Mouse (Mus musculus) neural tube, embryonic 12.5 days (tissue): ENCODE results near the gene Fxr2. TPM values are rescaled to one million over a fixed set of nuclear protein-coding genes. Genes with fewer than 3 reads are reported as not detected.

Experiments used
- ATAC-seq: fragments of 200-750 bp; cut with Nextera tagmentation; 2 replicates; pipeline ENCODE4 v1.8.0; 2017; ENCODE audit warnings: low read depth, mild to moderate bottlenecking, moderate TSS enrichment, moderate library complexity; ENCODE audit not compliant: low FRiP score
- H3K27ac ChIP-seq: fragments of 300-500 bp; sonication (generic); 2 replicates; pipeline ENCODE4 v1.5.1; 2016
- H3K27me3 ChIP-seq: fragments of 300-500 bp; sonication (generic); replicated peaks from 2 replicates; pipeline ENCODE4 v1.6.1; 2016; ENCODE audit warnings: mild to moderate bottlenecking
- H3K36me3 ChIP-seq: fragments of 300-500 bp; sonication (generic); 2 replicates; pipeline ENCODE4 v1.6.1; 2016; ENCODE audit warnings: mild to moderate bottlenecking
- H3K4me1 ChIP-seq: fragments of 300-500 bp; sonication (generic); 2 replicates; pipeline ENCODE4 v1.6.1; 2016
- H3K4me2 ChIP-seq: fragments of 300-500 bp; sonication (generic); replicated peaks from 2 replicates; pipeline ENCODE4 v1.6.1; 2016; ENCODE audit warnings: mild to moderate bottlenecking
- H3K4me3 ChIP-seq: fragments of 300-500 bp; sonication (generic); 2 replicates; pipeline ENCODE4 v1.5.1; 2016
- H3K9ac ChIP-seq: fragments of 300-500 bp; sonication (generic); 2 replicates; pipeline ENCODE4 v1.6.1; 2016; ENCODE audit warnings: mild to moderate bottlenecking
- H3K9me3 ChIP-seq: fragments of 300-500 bp; sonication (generic); 2 replicates; pipeline ENCODE4 v1.6.1; 2016; ENCODE audit warnings: mild to moderate bottlenecking
- WGBS: fragments of 180-500 bp; shearing (Covaris S2); methylation state at CpG from one replicate; pipeline ENCODE4 v1.1.7; 2016; 5-methylcytosine and 5-hydroxymethylcytosine counted together
- polyA plus RNA-seq: library from polyadenylated mRNA; unstranded; fragments of >200 nt; fragmentation: Nextera tagmentation; extraction: Ambion mirVana; gene quantifications from 2 replicates; pipeline ENCODE4 v1.2.1, GENCODE M21; 2016

Gene Fxr2
- polyA plus RNA-seq, 1 experiment from 2014 or later, result 71.5 TPM

- 1% methylated on average over 49 of the region's 50 CpGs for WGBS
- peak overlapping the region; percentile 95 for H3K27ac ChIP-seq
- no peaks in the 10 kb centered on the region for H3K9me3 ChIP-seq
- H3K27me3 ChIP-seq, result no peaks in the 10 kb centered on the region
- H3K4me2 ChIP-seq, result peak overlapping the region; percentile 75
- ATAC-seq, result peak; percentile 56
- H3K9ac ChIP-seq, result peak overlapping the region; percentile 91
- peaks cover 6% of the 10 kb centered on the region; the same call in 1 of the 2 replicates for H3K36me3 ChIP-seq
- H3K4me1 ChIP-seq, result peaks cover 28% of the 10 kb centered on the region
- peak overlapping the region; percentile 89 for H3K4me3 ChIP-seq
Observed at GRCm38 (mm10) chr11:69633128-69633866, 507 bp downstream of the Fxr2 start.

GRCm38 (mm10) chr11:69635471-69635870 is 2.7 kb downstream of the Fxr2 start:
- H3K27me3 ChIP-seq, result no peaks in the 10 kb centered on the region
- no peak overlapping the region for H3K27ac ChIP-seq
- H3K9ac ChIP-seq, result no peak overlapping the region
- WGBS, result 93% methylated on average over 3 of the region's 3 CpGs
- no peak overlapping the region for H3K4me3 ChIP-seq
- no peak for ATAC-seq
- peak overlapping the region; percentile 75 for H3K4me2 ChIP-seq
- H3K9me3 ChIP-seq, result no peaks in the 10 kb centered on the region
- peaks cover 28% of the 10 kb centered on the region for H3K4me1 ChIP-seq
- H3K36me3 ChIP-seq, result peaks cover 22% of the 10 kb centered on the region

- Histone ChIP-seq H3K4me2 (no peak overlapping the region), H3K4me3 (no peak overlapping the region), H3K36me3 (peaks cover 88% of the 10 kb centered on the region), H3K27me3 (no peaks in the 10 kb centered on the region), H3K27ac (no peak overlapping the region), H3K9me3 (no peaks in the 10 kb centered on the region), H3K4me1 (no peaks in the 10 kb centered on the region), H3K9ac (no peak overlapping the region)
- WGBS, result 97% methylated on average over 5 of the region's 5 CpGs
- ATAC-seq, result no peak
Observed at GRCm38 (mm10) chr11:69645860-69646259, 13.1 kb downstream of the Fxr2 start.

GRCm38 (mm10) chr11:69653399-69653798 is 20.6 kb downstream of the Fxr2 start:
- 89% methylated on average over 5 of the region's 5 CpGs for WGBS
- Histone ChIP-seq H3K4me1 (peaks cover 11% of the 10 kb centered on the region), H3K9me3 (no peaks in the 10 kb centered on the region), H3K9ac (no peak overlapping the region), H3K36me3 (peaks cover 85% of the 10 kb centered on the region), H3K27ac (no peak overlapping the region), H3K27me3 (no peaks in the 10 kb centered on the region), H3K4me2 (no peak overlapping the region), H3K4me3 (no peak overlapping the region)
- no peak for ATAC-seq

- Histone ChIP-seq H3K9me3 (no peaks in the 10 kb centered on the region), H3K36me3 (peaks cover 79% of the 10 kb centered on the region), H3K27ac (no peak overlapping the region), H3K4me1 (peaks cover 11% of the 10 kb centered on the region), H3K4me3 (no peak overlapping the region), H3K27me3 (no peaks in the 10 kb centered on the region), H3K4me2 (no peak overlapping the region), H3K9ac (no peak overlapping the region)
- whole genome bisulfite sequencing, result 50% methylated on average over 9 of the region's 9 CpGs
- no peak for ATAC-seq
Observed at GRCm38 (mm10) chr11:69654760-69655159, 22.0 kb downstream of the Fxr2 start.

GRCm38 (mm10) chr11:69655264-69656064 is 22.7 kb downstream of the Fxr2 start, which contains the start of gene Sox15:
TSS of gene Sox15 (plus strand) at chr11:69655314.
- H3K4me3 ChIP-seq, result no peak within 1 kb of the TSS
- H3K9me3 ChIP-seq, result no peaks in the 10 kb centered on the region
- H3K36me3 ChIP-seq, result peaks cover 72% of the 10 kb centered on the region
- peak within 1 kb of the TSS; percentile 27 for H3K4me2 ChIP-seq
- no peaks in the 10 kb centered on the region for H3K27me3 ChIP-seq
- H3K4me1 ChIP-seq, result peaks cover 11% of the 10 kb centered on the region
- 0 out of 2 replicates have a peak within 1 kb of the TSS, but pooled peaks have one; percentile 26 for H3K9ac ChIP-seq
- no peak within 1 kb of the TSS for H3K27ac ChIP-seq
- ATAC-seq, result peak; percentile 63
- WGBS, result 24% methylated on average over 34 of the region's 34 CpGs

GRCm38 (mm10) chr11:69656065-69656455 is 23.3 kb downstream of the Fxr2 start:
- Histone ChIP-seq H3K4me3 (no peak overlapping the region), H3K9ac (no peak overlapping the region), H3K27ac (no peak overlapping the region), H3K36me3 (peaks cover 66% of the 10 kb centered on the region), H3K4me1 (peaks cover 14% of the 10 kb centered on the region), H3K4me2 (no peak overlapping the region), H3K9me3 (no peaks in the 10 kb centered on the region), H3K27me3 (no peaks in the 10 kb centered on the region)
- WGBS, result 86% methylated on average over 5 of the region's 5 CpGs
- no peak for ATAC-seq

GRCm38 (mm10) chr11:69656617-69657461 is 24.0 kb downstream of the Fxr2 start:
- Histone ChIP-seq H3K4me3 (no peak overlapping the region), H3K27me3 (no peaks in the 10 kb centered on the region), H3K9ac (no peak overlapping the region), H3K4me1 (peaks cover 22% of the 10 kb centered on the region), H3K36me3 (peaks cover 58% of the 10 kb centered on the region), H3K9me3 (no peaks in the 10 kb centered on the region), H3K4me2 (no peak overlapping the region), H3K27ac (no peak overlapping the region)
- 82% methylated on average over 10 of the region's 10 CpGs for WGBS
- no peak for ATAC-seq

- Histone ChIP-seq H3K36me3 (peaks cover 52% of the 10 kb centered on the region), H3K27ac (no peak overlapping the region), H3K4me2 (no peak overlapping the region), H3K9me3 (no peaks in the 10 kb centered on the region), H3K4me3 (no peak overlapping the region), H3K9ac (no peak overlapping the region), H3K27me3 (no peaks in the 10 kb centered on the region), H3K4me1 (peaks cover 24% of the 10 kb centered on the region)
- WGBS, result 83% methylated on average over 15 of the region's 15 CpGs
- ATAC-seq, result no peak
Observed at GRCm38 (mm10) chr11:69657462-69657881, 24.7 kb downstream of the Fxr2 start.

GRCm38 (mm10) chr11:69661221-69661881 is 28.6 kb downstream of the Fxr2 start:
- Histone ChIP-seq H3K4me3 (peak overlapping the region; percentile 51), H3K4me1 (peaks cover 20% of the 10 kb centered on the region), H3K4me2 (peak overlapping the region; percentile 65), H3K27me3 (no peaks in the 10 kb centered on the region), H3K36me3 (peaks cover 55% of the 10 kb centered on the region), H3K27ac (0 out of 2 replicates have a peak overlapping the region, but pooled peaks have one; percentile 92), H3K9ac (peak overlapping the region; percentile 63; the same call in 1 of the 2 replicates), H3K9me3 (no peaks in the 10 kb centered on the region)
- no peak for ATAC-seq
- 88% methylated on average over 3 of the region's 3 CpGs for WGBS

- Histone ChIP-seq H3K9me3 (no peaks in the 10 kb centered on the region), H3K4me1 (peaks cover 20% of the 10 kb centered on the region), H3K4me3 (peak within 1 kb of the TSS; percentile 51), H3K4me2 (peak within 1 kb of the TSS; percentile 65), H3K36me3 (peaks cover 51% of the 10 kb centered on the region), H3K27me3 (no peaks in the 10 kb centered on the region), H3K9ac (peak within 1 kb of the TSS; percentile 63), H3K27ac (peak within 1 kb of the TSS; percentile 92)
- under 1% methylated on average over 48 of the region's 48 CpGs for WGBS
- peak; percentile 94 for ATAC-seq
Observed at GRCm38 (mm10) chr11:69662213-69662966, 29.6 kb downstream of the Fxr2 start, which contains the start of gene Mpdu1. TSS of gene Mpdu1 (minus strand) at chr11:69662642.
